Mouse (Mus musculus): Measurements from ENCODE around the gene Gpr146.

DNA sequence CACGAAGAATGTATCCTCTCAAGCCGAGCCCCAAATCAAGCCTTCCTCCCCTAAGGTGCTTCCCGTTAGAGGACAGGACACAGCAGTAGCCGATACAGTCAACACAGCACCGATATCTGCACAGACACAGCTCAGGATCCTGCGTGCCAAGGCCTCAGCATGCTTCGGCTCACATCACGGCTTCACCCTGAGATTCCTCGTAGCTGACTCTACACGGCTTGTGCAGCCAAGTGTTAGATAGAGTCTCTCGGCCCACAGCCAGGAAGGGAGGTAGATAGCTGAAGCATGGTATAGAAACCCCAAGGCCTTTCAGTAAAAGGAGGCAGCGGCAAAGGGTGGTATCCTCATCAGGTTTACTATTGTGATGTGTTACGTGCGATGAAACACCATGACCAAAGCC lies 22.5 kb downstream of the Gpr146 start:
- TF ChIP-seq USF1 (IDR thresholded peaks at IDR 0.05; ENCODE audit: low read depth) (no peak), POLR2A (IDR thresholded peaks at IDR 0.05; ENCODE audit: insufficient read length, low read depth) (no peak), MYOG (IDR thresholded peaks at IDR 0.05; ENCODE audit: control insufficient read depth in 1 of 3, insufficient read depth in 1 of 3, insufficient read length in 2 of 3, low read depth in 2 of 3) (no peak), TCF3 (IDR thresholded peaks at IDR 0.05; ENCODE audit: insufficient read length, low read depth) (no peak), TCF12 (IDR thresholded peaks at IDR 0.05; ENCODE audit: insufficient read depth, poor library complexity, severe bottlenecking) (no peak), E2F4 (IDR thresholded peaks at IDR 0.05; ENCODE audit: insufficient read depth) (no peak), POLR2AphosphoS2 (IDR thresholded peaks at IDR 0.05; ENCODE audit: insufficient read length, low read depth) (no peak), SRF (IDR thresholded peaks at IDR 0.05; ENCODE audit: control insufficient read depth, insufficient read length, low read depth) (no peak), REST (IDR thresholded peaks at IDR 0.05; ENCODE audit: insufficient read depth, insufficient read length) (no peak)
